Mouse (Mus musculus): ENCODE results near the gene 1700008O03Rik. TPM values are rescaled to one million over a fixed set of nuclear protein-coding genes. Genes with fewer than 3 reads are reported as not detected.
A peak's percentile ranks its signal among the peaks of the same experiment; 100 is the strongest.

The 1700008O03Rik gene
- total and polyA plus RNA-seq, 3 experiments, result 0.95 TPM; not detected in 2

DNA sequence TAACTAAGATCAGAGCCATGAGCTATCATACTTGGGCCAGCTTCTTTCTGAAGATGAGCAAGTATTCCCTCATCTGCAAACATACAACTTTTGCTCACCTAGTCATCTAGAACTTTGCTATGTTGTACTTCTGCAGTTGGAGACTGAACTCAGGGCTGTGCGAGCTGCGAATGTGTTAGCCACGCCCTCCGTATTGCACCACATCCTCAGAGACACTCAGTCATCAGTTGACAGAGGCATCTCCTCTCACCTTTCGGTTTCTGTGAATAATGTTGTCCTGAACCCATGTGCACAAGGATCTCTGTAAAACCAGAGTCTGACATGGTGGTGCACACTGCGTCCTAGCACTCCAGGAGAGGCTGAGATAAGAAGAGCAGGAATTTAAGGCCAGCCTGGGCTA is 16.1 kb upstream of the 1700008O03Rik start:
- Histone ChIP-seq H3K9me3 (replicated peaks; ENCODE audit: insufficient read depth, low read length) (no peaks in the 10 kb centered on the region), H3K27me3 (ENCODE audit: control insufficient read depth in 1 of 2, insufficient read depth in 2 of 2, low read length in 2 of 2) (no peaks in the 10 kb centered on the region), H3K4me1 (ENCODE audit: control insufficient read depth in 1 of 2, insufficient read depth in 2 of 2, low read length in 2 of 2) (peaks cover 0 to 9% of the 10 kb centered on the region in 2 experiments; a peak in 2 of 4 replicates), H3K9ac (ENCODE audit: control insufficient read depth, low read depth, low read length, poor library complexity, severe bottlenecking) (no peak overlapping the region), H3K27ac (ENCODE audit: control insufficient read depth, low read depth, low read length) (no peak overlapping the region), H3K36me3 (ENCODE audit: control insufficient read depth in 1 of 2, insufficient read depth in 2 of 2, low read length in 2 of 2) (peaks cover 0 to 2% of the 10 kb centered on the region in 2 experiments; a peak in 1 of 4 replicates), H3K79me2 (ENCODE audit: control insufficient read depth, insufficient read depth, low read length, poor library complexity) (no peaks in the 10 kb centered on the region), H3K4me3 (ENCODE audit: control insufficient read depth in 1 of 2, insufficient read depth in 1 of 2, low read depth in 2 of 2, low read length in 2 of 2) (no peak overlapping the region)
- TF ChIP-seq CHD2 (IDR thresholded peaks at IDR 0.05; ENCODE audit: low read length), result no peak
- TF ChIP-seq CHD1 (IDR thresholded peaks at IDR 0.05; ENCODE audit: low read depth, low read length), result no peak
- TF ChIP-seq POLR2A (IDR thresholded peaks at IDR 0.05; ENCODE audit: control insufficient read depth in 1 of 2, insufficient read depth in 1 of 2, low read depth in 1 of 2, low read length in 2 of 2, poor library complexity in 1 of 2), result no peak
- TF ChIP-seq BHLHE40 (IDR thresholded peaks at IDR 0.05; ENCODE audit: borderline replicate concordance, low read depth, low read length), result no peak
- no peak for TF ChIP-seq GATA1 (IDR thresholded peaks at IDR 0.05; ENCODE audit: low read depth, low read length)
- TF ChIP-seq MYC (IDR thresholded peaks at IDR 0.05; ENCODE audit: low read depth, low read length), result no peak
- no peak for TF ChIP-seq MXI1 (IDR thresholded peaks at IDR 0.05; ENCODE audit: low read depth, low read length)
- no peak for DNase-seq (ENCODE audit: low read depth, low spot score)

DNA sequence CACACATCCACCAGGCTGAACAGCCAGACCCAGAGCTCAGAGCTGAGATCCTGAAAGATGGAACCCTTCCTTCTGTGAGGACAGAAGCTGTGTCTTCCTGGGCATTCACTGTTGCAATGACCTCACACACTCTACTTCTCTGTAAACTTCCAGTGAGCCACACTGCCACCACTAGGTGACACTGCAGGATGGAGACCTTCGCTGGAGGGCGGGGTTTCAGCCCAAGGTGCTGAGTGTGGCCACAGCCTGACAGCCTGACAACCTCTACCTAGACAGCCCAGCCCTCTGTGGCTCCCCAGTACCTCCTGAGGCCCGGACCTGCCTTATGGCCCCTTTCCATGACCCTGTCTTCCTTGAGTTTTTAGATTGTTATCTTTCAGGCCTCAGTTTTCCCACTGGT is 12.9 kb upstream of the 1700008O03Rik start:
- Histone ChIP-seq H3K9me3 (replicated peaks; ENCODE audit: insufficient read depth, low read length) (no peaks in the 10 kb centered on the region), H3K9ac (ENCODE audit: control insufficient read depth, low read depth, low read length, poor library complexity, severe bottlenecking) (no peak overlapping the region), H3K4me3 (ENCODE audit: control insufficient read depth in 1 of 2, insufficient read depth in 1 of 2, low read depth in 2 of 2, low read length in 2 of 2) (no peak overlapping the region), H3K36me3 (ENCODE audit: control insufficient read depth in 1 of 2, insufficient read depth in 2 of 2, low read length in 2 of 2) (no peaks in the 10 kb centered on the region), H3K27me3 (ENCODE audit: control insufficient read depth in 1 of 2, insufficient read depth in 2 of 2, low read length in 2 of 2) (no peaks in the 10 kb centered on the region), H3K27ac (ENCODE audit: control insufficient read depth, low read depth, low read length) (no peak overlapping the region), H3K79me2 (ENCODE audit: control insufficient read depth, insufficient read depth, low read length, poor library complexity) (no peaks in the 10 kb centered on the region), H3K4me1 (ENCODE audit: control insufficient read depth in 1 of 2, insufficient read depth in 2 of 2, low read length in 2 of 2) (no peaks in the 10 kb centered on the region)
- peak; percentile 34 for DNase-seq (ENCODE audit: low read depth, low spot score)
- peak; percentile 31 to 51 (median 42) for TF ChIP-seq CTCF (IDR thresholded peaks at IDR 0.05 in 2 of 3, conservative IDR thresholded peaks at IDR 0.05 in 1 of 3; ENCODE audit: control insufficient read depth in 1 of 3, insufficient read depth in 1 of 3, low read depth in 2 of 3, low read length in 3 of 3, poor library complexity in 1 of 3, severe bottlenecking in 1 of 3)
- peak; percentile 37 for TF ChIP-seq RAD21 (IDR thresholded peaks at IDR 0.05; ENCODE audit: low read depth, low read length)
- peak; percentile 50 for TF ChIP-seq SMC3 (IDR thresholded peaks at IDR 0.05; ENCODE audit: low read depth, low read length)
- no peak for TF ChIP-seq MAZ (IDR thresholded peaks at IDR 0.05; ENCODE audit: low read depth, low read length)
- TF ChIP-seq RCOR1 (IDR thresholded peaks at IDR 0.05; ENCODE audit: low read depth, low read length), result no peak
- TF ChIP-seq MEF2A (IDR thresholded peaks at IDR 0.05; ENCODE audit: extremely low read depth, insufficient replicate concordance, low read depth, low read length, poor library complexity, severe bottlenecking), result no peak

DNA sequence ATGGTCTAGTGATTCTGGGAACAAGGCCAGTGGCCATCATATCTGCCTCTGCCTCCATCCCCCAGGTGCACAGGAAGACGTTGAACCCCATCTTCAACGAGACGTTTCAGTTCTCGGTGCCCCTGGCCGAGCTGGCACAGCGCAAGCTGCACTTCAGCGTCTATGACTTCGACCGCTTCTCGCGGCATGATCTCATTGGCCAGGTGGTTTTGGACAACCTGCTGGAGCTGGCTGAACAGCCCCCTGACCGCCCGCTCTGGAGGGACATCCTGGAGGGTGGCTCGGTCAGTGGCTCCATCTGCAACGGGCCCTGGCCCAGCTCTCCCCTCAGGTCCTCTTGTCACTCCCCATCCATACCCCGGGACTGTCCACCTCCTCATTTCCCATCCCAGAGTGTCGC is 7.7 kb upstream of the 1700008O03Rik start:
- Histone ChIP-seq H3K9me3 (replicated peaks; ENCODE audit: insufficient read depth, low read length) (no peaks in the 10 kb centered on the region), H3K27ac (ENCODE audit: control insufficient read depth, low read depth, low read length) (no peak overlapping the region), H3K9ac (ENCODE audit: control insufficient read depth, low read depth, low read length, poor library complexity, severe bottlenecking) (no peak overlapping the region), H3K36me3 (ENCODE audit: control insufficient read depth in 1 of 2, insufficient read depth in 2 of 2, low read length in 2 of 2) (no peaks in the 10 kb centered on the region), H3K4me1 (ENCODE audit: control insufficient read depth in 1 of 2, insufficient read depth in 2 of 2, low read length in 2 of 2) (no peaks in the 10 kb centered on the region), H3K4me3 (ENCODE audit: control insufficient read depth in 1 of 2, insufficient read depth in 1 of 2, low read depth in 2 of 2, low read length in 2 of 2) (no peak overlapping the region), H3K79me2 (ENCODE audit: control insufficient read depth, insufficient read depth, low read length, poor library complexity) (no peaks in the 10 kb centered on the region), H3K27me3 (ENCODE audit: control insufficient read depth in 1 of 2, insufficient read depth in 2 of 2, low read length in 2 of 2) (no peaks in the 10 kb centered on the region)
- no peak for DNase-seq (ENCODE audit: low read depth, low spot score)
- no peak for TF ChIP-seq MXI1 (IDR thresholded peaks at IDR 0.05; ENCODE audit: low read depth, low read length)
